Mouse (Mus musculus): Measurements from ENCODE around the gene Brwd3.

Gene Brwd3

DNA sequence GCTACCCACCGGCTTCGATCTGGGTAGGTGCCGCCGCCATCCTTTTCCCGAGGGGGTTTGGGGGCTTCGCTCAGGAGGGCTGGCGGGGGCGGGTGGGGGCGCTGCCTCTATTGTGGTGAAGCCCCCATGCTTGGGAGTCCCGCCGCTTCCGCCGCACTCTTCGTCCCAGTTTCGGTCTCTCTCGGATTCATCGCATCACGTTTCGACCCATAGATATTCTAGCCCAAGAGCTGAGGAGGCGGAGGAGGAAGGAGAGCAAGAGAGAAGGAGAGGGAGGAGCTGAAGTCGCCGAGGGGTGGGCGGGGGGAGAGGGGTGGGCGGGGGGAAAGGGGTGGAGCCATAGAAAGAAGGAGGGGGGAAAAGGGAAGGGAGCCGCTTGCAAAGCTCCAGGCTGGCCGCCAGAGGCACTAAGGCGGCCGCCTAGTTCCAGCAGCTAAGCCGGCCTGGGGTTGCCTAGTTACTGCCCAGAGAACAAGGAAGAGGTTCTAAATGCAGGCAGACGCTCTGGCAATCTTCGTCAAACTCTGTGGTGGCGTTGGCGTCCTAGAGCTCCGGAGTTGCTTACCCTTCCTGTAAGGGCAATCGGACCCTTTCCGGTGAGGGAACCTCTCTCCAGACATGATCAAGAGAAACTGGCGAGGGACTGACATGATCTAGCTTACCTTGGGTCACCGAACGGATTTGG lies at the start of gene Brwd3:
TSS of gene Brwd3 (minus strand) at position 283 of the 685 bp plus-strand sequence.
- in situ Hi-C loops (cut with MboI, MseI), result no loop called here

DNA sequence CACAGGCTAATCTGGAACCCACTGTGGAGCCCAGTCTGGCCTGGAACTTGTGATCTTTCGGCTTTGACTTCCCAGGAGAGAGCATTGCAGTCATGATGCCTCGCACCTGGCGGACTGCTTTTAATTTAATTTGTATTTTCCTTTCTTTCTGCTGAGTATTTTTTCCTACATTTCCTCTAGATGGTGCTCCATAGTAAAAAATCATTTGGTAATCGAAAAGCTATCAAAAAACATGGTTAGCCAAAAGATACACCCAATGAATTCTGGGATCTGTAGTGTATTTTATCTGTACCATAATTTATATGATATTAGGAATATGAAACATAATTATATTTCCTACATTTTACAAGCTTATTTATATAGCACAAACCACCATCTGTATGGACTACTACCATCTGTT lies 28.5 kb upstream of the Brwd3 start:
- in situ Hi-C loops (cut with MboI, MseI), result no loop called here

DNA sequence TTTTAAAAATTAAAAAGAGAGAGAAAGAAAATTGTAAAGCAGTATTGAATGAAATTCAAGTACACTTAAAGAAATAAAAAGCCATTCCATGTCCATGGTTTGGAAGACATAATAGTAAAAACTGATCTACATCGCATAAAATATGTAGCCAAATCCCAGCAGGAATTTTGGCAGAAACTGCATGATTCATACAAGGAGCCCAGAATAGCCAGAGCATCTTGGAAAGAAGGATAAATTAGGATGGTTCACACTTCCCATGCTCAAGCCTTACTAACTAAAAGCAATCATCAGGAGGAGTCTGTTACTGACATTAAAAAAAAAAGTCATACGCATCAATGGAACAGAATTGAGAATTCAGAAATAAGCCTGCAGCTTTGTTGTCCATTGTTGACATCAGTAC lies 8.5 kb upstream of the Brwd3 start:
- in situ Hi-C loops (cut with MboI, MseI), result no loop called here

DNA sequence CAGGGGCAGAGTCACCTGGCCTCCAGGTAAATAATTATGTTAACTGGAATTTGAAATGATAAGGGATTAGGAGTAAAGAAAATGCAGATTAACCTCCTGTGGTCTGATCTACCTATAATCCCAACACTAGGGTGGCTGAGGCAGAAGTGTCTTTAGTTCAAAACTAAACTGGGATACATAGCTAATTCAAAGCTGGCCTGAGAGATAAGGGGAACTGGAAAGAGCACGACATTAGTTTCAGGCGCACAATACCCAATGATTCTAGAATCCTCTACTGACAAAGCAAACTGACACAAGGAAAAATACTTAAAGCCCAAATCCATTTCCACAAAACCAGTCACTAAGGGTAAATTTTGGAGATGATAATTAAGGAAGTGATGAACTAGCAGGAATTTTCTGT lies 2.2 kb upstream of the Brwd3 start:
- in situ Hi-C loops (cut with MboI, MseI), result no loop called here

DNA sequence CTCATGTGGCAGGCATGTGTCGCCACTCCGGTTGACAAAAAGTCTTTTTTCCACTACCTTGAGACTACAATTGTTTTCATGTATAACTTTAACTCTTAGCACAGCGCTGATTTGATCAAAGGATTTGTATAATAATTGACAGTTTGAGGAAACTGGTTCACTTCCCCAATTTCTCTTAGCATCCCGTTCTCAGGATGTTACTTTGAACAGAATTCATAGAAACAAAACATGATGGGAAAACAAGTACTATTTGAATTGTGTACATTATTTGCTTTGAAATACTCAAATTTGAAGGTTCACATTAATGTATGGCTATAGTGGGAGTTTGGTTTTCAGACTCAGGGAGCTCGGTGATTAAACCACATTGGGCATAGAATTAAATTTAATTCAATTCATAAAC lies 1.1 kb upstream of the Brwd3 start:
- in situ Hi-C loops (cut with MboI, MseI), result no loop called here

DNA sequence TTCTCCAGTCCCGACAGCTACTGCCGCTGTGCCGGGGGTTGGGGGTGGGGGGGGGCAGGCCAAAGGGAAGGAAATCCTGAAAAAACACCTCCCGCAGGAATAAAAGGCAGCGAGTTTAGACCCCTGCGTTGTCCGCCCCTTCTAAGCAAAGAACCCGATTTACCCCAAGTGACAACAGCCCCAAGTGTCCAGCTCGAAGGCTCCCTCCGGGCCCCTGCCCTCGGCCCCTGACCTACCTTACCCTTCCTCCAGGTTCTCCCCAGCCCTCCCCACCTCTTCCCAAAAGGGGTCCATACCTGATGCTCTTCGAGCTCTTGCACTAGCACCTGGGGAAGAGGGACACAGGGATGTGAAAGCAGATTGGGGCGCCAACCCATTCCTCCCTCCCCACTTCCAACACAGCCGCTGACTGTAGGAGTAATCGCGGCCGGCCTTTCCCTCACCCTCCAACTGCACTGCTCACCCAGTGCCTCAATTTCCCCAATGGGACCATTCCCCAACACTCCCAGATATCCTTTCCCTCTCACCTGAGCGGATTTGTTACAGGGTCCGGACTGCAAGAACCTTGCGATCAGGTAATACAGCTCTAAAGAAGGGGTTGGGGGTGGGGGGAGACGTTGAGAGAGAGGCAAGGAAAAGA lies 671 bp downstream of the Brwd3 start:
- in situ Hi-C loops (cut with MboI, MseI), result no loop called here

DNA sequence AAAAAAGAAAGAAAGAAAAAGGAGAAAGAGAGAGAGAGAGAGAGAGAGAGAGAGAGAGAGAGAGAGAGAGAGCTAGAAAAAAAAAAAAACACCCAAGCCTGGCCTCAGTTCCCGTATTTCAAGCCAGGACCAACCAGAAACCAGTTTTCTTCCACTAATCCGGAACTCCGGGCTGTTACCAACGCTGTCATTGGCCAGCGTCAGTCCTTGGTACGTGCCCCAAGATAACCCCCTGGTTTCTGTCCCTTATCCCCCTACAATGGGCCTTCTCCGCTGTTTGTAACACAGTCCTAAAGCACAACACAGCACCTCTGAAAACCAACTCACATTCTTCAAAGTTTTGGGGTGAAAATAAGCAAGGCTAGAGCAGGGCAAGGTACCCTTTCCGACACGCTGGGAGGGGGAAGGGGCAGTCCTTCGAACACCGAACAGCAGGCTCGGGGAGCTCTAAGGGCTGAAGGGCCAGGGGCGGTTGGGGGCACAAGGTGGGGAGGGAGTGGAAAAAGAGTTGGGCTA lies 1.4 kb downstream of the Brwd3 start:
- in situ Hi-C loops (cut with MboI, MseI), result no loop called here

DNA sequence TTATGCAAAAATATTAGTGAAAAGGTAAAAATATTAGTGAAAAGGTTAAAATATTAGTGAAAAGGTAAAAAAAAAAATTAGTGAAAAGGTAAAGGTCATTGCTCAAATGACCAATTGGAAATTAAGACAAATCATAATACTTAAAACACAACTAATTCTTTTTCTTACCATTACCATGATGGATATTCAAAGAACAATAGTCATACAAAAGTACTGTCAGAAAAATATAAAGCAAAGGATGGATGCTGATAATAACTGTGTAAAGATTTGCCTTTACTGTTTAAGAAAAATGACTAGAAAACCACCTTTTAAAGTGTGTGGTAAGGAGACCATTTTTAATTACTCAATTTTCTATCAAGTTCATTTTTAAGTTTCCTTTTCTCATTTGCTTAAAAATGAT lies 2.9 kb downstream of the Brwd3 start:
- in situ Hi-C loops (cut with MboI, MseI), result no loop called here

DNA sequence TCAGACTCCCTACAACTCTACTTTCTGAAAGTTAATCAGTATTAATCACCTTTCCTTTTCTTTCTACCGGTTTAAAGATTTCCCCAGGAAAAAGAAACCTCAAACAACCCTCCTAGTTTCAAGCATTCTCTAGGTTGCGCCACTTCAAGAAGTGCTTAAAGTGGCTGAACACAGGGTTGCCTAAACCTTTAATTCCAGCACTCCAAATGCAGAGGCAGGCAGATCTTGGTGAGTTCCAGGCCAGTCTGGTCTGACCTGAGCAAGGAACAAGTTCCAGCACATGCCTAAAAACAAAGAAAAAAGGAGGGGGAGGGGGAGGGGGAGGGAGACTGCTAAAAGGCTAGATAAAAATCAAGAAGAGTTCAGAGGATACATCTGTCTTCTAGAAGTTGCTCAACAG lies 6.1 kb downstream of the Brwd3 start:
- in situ Hi-C loops (cut with MboI, MseI), result no loop called here

DNA sequence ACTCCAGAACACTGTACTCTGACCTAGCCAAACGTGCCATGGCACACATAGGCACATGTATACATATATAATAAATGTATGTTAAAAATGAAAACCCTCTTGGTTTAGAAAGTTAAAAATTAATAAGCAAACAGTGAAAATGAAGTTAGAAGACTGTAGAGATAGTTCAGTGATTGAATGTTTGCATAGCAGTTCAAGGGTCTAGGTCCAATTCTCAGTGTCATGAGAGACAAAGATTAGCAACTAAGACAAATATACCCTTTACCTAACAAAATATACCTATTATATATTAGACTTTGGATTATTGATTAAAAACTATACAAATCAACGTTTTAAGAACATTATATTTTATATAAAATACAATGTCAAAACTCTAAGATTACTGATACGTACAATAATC lies 36.9 kb downstream of the Brwd3 start:
- in situ Hi-C loops (cut with MboI, MseI), result no loop called here

DNA sequence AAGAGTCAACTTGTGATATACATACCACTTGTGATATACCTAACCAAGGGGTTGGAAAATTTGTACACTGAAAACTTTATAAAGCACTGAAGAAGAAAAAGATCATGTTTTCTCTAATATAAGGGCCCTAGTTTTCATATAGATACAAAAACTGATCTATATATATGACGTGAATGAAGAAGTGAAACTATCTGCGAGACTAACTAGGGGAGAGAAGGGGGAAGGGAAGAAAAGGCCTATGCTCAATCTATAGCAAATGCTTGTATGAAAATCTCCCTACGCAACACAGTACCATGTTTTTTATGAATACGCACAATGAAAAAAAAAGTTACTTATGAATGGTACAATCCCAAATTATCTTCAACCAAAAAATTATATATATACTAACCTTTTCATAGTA lies 50.4 kb downstream of the Brwd3 start:
- in situ Hi-C loops (cut with MboI, MseI), result no loop called here

DNA sequence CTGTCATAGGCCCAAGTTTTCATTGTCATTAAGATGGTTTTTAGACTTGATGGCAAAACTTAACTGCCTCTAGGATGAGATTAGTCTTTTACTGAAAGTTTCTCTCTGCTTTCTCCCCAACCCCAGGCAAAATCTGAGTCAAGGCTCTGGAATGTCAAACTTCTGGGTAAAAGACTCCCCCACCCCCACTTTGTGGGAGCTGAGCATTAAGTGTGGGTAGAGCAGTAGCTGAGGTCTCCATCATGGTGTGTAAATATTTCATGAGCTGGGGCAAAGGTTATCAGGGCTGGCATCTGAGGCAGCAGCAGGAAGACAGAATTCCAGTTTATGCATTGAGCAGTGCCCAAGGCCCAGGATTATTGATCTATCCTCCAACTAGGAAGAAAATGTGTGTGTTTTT lies 102.4 kb downstream of the Brwd3 start:
- in situ Hi-C loops (cut with MboI, MseI), result no loop called here

DNA sequence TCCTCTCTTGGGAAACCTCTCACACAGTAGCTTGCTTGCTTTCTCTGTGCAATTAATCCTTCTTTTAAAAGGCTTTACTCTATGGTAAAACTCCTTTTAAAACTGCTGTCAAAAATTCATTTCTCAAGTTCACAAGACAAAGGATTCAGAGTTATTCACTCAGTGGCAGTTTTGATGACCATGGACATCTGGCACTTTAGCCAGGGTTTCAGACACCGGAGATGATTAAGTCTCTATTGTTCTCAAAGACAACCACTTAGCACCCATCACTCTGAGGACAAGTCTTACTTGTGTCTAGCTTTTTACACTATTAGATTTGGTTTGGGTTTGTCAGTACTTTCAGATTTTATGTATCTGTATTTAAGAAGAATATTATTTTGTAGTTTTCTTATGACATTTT lies 104.6 kb downstream of the Brwd3 start:
- in situ Hi-C loops (cut with MboI, MseI), result no loop called here

DNA sequence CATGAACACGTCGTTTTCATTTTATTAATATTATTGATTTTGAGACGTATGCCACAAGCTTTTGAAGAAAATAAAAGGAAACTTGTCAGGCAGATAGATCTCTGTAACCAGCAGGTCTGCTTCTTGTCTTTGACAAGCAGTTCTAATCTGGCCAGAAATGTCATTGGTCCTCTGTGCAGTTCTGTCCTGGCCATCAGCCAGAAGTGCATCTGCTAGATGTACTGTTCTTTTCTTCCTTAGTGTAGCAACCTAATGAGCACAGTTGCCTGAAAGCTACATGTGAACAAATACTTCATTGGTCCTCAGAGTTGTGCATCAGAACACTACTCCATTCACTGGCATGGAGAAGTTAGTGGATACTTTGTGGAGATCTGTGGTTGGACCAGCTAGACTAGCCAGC lies 105.1 kb downstream of the Brwd3 start:
- in situ Hi-C loops (cut with MboI, MseI), result no loop called here

DNA sequence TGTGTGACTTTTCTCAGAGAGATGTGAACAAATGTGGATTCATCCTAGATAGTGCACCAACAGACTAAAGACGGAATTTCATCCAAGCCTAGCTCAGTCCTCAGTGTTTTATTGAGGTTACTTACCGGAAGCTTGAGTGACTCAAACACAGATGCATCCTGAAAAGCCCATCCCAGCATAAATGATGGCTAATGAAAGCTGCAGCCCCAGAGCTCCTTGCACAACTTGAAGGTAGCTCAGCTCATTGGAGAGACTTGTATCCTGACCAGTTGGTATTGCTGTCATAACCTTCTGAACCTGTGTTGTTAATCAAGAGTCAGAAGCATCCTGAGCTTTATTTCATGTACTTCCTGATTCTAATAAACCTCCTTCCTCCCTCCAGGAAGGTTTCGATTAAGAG lies 105.8 kb downstream of the Brwd3 start:
- in situ Hi-C loops (cut with MboI, MseI), result no loop called here

DNA sequence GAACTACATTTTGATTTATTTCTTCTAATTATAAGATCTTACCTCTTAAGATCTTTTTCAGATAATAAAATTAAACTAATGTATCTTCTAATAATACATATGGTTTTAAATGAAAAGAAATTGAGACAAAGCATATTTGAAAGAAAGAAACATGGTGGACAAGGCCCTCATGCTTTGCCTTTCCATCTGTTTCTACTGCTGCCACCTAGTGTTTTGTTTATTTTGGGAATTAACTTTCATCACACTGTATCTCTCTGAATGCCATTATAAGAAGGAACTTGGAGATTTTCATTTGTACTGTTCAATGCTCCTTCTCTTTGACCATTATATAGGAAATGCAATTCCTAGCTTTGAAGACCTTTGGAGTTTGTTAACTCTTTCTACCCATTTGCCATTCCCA lies 109.9 kb downstream of the Brwd3 start:
- in situ Hi-C loops (cut with MboI, MseI), result no loop called here

DNA sequence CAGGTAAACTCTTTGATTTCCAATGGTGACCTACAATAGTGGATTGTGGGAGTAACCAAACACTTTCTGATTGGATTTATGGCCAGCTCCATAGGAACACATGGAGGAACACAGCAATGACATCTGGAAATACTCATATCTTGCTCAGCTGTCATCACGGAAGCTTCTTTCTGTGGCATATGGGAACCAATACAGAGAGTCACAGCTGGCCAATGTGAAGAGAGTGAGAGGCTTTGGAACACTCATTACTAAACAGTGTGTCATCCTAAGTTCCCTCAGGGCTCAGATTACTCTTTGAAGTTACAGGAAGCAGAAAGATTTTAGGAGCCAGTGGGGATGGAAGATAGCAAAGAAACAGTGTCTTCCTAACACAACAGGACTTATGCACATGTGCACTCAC lies 111.7 kb downstream of the Brwd3 start:
- in situ Hi-C loops (cut with MboI, MseI), result no loop called here

DNA sequence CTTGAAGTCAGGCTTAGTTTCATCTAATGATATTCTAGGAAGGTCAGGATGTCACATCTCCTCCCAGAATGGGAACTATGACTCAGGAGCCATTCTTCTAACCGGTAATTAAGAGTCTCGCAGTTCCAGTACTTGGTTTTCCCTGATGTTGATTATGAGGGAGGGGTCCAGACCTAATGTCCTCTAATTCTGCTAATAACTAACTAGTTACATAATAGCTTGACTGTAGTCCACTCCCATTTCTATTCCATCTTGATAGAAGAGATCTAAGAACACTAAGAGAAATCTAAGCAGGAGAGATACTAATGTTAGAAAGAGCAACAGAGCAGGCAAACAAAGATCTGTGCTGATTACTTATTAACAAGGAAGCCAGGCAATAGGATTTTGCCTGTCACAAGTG lies 129.9 kb downstream of the Brwd3 start:
- in situ Hi-C loops (cut with MboI, MseI), result no loop called here
